Mouse (Mus musculus) limb, embryonic 11.5 days (tissue): ENCODE results near the gene Sirt1. TPM values are rescaled to one million over a fixed set of nuclear protein-coding genes. Genes with fewer than 3 reads are reported as not detected.

ENCODE experiments used
- ATAC-seq: fragments of 200-750 bp; cut with Nextera tagmentation; 2 replicates; pipeline ENCODE4 v1.8.0; 2017; ENCODE audit warnings: low read depth; ENCODE audit not compliant: insufficient number of reproducible peaks, low FRiP score, low TSS enrichment
- DNase-seq: peaks from one replicate; pipeline ENCODE4 v3.0.0-alpha.2; 2015; ENCODE audit warnings: low spot score
- H3K27ac ChIP-seq: fragments of 300-500 bp; sonication (generic); replicated peaks from 2 replicates; pipeline ENCODE4 v1.5.1; 2014; ENCODE audit warnings: low read depth, mild to moderate bottlenecking, low read length
- H3K27me3 ChIP-seq: fragments of 300-500 bp; sonication (generic); 2 replicates; pipeline ENCODE4 v1.6.1; 2014; ENCODE audit warnings: mild to moderate bottlenecking, low read length, mixed read lengths; ENCODE audit not compliant: control insufficient read depth, insufficient read depth
- H3K36me3 ChIP-seq: fragments of 300-500 bp; sonication (generic); 2 replicates; pipeline ENCODE4 v1.6.1; 2014; ENCODE audit warnings: mild to moderate bottlenecking, low read length, moderate library complexity, mixed read lengths; ENCODE audit not compliant: control insufficient read depth, insufficient read depth
- H3K4me1 ChIP-seq: fragments of 300-500 bp; sonication (generic); 2 replicates; pipeline ENCODE4 v1.6.1; 2014; ENCODE audit warnings: low read length, mixed read lengths; ENCODE audit not compliant: control insufficient read depth, insufficient read depth
- H3K4me2 ChIP-seq: fragments of 300-500 bp; sonication (generic); 2 replicates; pipeline ENCODE4 v1.6.1; 2014; ENCODE audit warnings: low read depth, mild to moderate bottlenecking, moderate library complexity; ENCODE audit not compliant: severe bottlenecking
- H3K4me3 ChIP-seq: fragments of 300-500 bp; sonication (generic); 2 replicates; pipeline ENCODE4 v1.5.1; 2014; ENCODE audit warnings: low read depth, low read length
- H3K9ac ChIP-seq: fragments of 300-500 bp; sonication (generic); 2 replicates; pipeline ENCODE4 v1.6.1; 2014; ENCODE audit warnings: mild to moderate bottlenecking, low read length
- H3K9me3 ChIP-seq: fragments of 300-500 bp; sonication (generic); 2 replicates; pipeline ENCODE4 v1.6.1; 2016; ENCODE audit warnings: low read length; ENCODE audit not compliant: control insufficient read depth
- WGBS: fragments of 180-500 bp; shearing (Covaris S2); extraction: QIAGEN DNeasy Blood & Tissue Kit; methylation state at CpG from one replicate; pipeline ENCODE4 v1.1.7; 2014; 5-methylcytosine and 5-hydroxymethylcytosine counted together
- polyA plus RNA-seq: library from polyadenylated mRNA; unstranded; fragments of >200 nt; fragmentation: Nextera tagmentation; extraction: Ambion mirVana; gene quantifications from 2 replicates; pipeline ENCODE4 v1.2.1, GENCODE M21; 2014

Gene Sirt1
- polyA plus RNA-seq, 1 experiment from 2014 or later, result 13.0 TPM

- Histone ChIP-seq H3K4me1 (no peaks in the 10 kb centered on the region; the same call in 1 of the 2 replicates), H3K9me3 (no peaks in the 10 kb centered on the region), H3K36me3 (no peaks in the 10 kb centered on the region), H3K27ac (no peak within 1 kb of the TSS), H3K4me3 (peak within 1 kb of the TSS; percentile 44), H3K4me2 (peak within 1 kb of the TSS; percentile 81), H3K27me3 (no peaks in the 10 kb centered on the region), H3K9ac (peak within 1 kb of the TSS; percentile 62)
- DNase-seq (peak; percentile 88), ATAC-seq (peak; percentile 91)
- WGBS, result under 1% methylated on average over 28 of the region's 28 CpGs
These were observed 1.1 kb upstream of the Sirt1 start, which contains the start of gene Dnajc12 for GRCm38 (mm10) chr10:63382372-63383279. Dnajc12 (plus strand) TSS chr10:63382443.

GRCm38 (mm10) chr10:63378948-63379680 lies 2.4 kb downstream of the Sirt1 start:
- WGBS, result 70% methylated on average over 6 of the region's 6 CpGs
- no peaks in the 10 kb centered on the region for H3K36me3 ChIP-seq
- no peak for ATAC-seq

GRCm38 (mm10) chr10:63377468-63377867 lies 4.0 kb downstream of the Sirt1 start:
- Histone ChIP-seq H3K4me1 (no peaks in the 10 kb centered on the region; the same call in 1 of the 2 replicates), H3K27ac (no peak overlapping the region), H3K36me3 (no peaks in the 10 kb centered on the region), H3K27me3 (no peaks in the 10 kb centered on the region), H3K9me3 (no peaks in the 10 kb centered on the region), H3K4me3 (no peak overlapping the region), H3K4me2 (no peak overlapping the region), H3K9ac (no peak overlapping the region)
- ATAC-seq (no peak), DNase-seq (peak; percentile 71)
- WGBS, result 21% methylated on average over 9 of the region's 9 CpGs

More at GRCm38 (mm10) chr10:63378948-63379680, 2.4 kb downstream of the Sirt1 start:
- H3K27ac ChIP-seq, result no peak overlapping the region
- no peaks in the 10 kb centered on the region; the same call in 1 of the 2 replicates for H3K4me1 ChIP-seq
- no peak overlapping the region for H3K4me3 ChIP-seq
- no peak overlapping the region for H3K4me2 ChIP-seq
- no peak overlapping the region for H3K9ac ChIP-seq
- no peaks in the 10 kb centered on the region for H3K27me3 ChIP-seq
- no peak for DNase-seq
- no peaks in the 10 kb centered on the region for H3K9me3 ChIP-seq

DNA sequence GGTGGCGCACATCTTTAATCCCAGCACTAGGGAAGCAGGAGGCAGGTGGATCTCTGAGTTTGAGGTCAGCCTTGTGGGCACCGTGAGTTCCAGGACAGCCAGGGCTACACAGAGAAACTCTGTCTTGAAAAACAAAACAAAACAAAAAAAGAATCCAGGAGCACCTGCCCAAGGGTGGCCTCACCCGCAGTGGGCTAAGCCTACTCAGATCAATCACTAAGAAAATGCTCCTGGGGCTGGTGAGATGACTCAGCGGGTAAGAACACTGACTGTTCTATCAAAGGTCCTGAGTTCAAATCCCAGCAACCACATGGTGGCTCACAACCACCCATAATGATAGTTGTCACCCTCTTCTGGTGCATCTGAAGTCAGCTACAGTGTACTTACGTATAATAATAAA lies 5.2 kb downstream of the Sirt1 start:
- Histone ChIP-seq H3K4me3 (no peak overlapping the region), H3K27ac (no peak overlapping the region), H3K9ac (no peak overlapping the region), H3K36me3 (no peaks in the 10 kb centered on the region), H3K27me3 (no peaks in the 10 kb centered on the region), H3K9me3 (no peaks in the 10 kb centered on the region), H3K4me1 (no peaks in the 10 kb centered on the region), H3K4me2 (no peak overlapping the region)
- DNase-seq, result no peak
- WGBS, result 89% methylated on average over 5 of the region's 5 CpGs
- no peak for ATAC-seq

- no peaks in the 10 kb centered on the region for H3K9me3 ChIP-seq
- no peak for ATAC-seq
- H3K27ac ChIP-seq, result no peak overlapping the region
- no peak overlapping the region for H3K4me3 ChIP-seq
- no peak for DNase-seq
- H3K4me2 ChIP-seq, result no peak overlapping the region
- H3K36me3 ChIP-seq, result no peaks in the 10 kb centered on the region
- H3K27me3 ChIP-seq, result no peaks in the 10 kb centered on the region
- WGBS, result 89% methylated on average over 3 of the region's 3 CpGs
- H3K9ac ChIP-seq, result no peak overlapping the region
- no peaks in the 10 kb centered on the region for H3K4me1 ChIP-seq
These were observed 13.5 kb downstream of the Sirt1 start for GRCm38 (mm10) chr10:63368041-63368440.

DNA sequence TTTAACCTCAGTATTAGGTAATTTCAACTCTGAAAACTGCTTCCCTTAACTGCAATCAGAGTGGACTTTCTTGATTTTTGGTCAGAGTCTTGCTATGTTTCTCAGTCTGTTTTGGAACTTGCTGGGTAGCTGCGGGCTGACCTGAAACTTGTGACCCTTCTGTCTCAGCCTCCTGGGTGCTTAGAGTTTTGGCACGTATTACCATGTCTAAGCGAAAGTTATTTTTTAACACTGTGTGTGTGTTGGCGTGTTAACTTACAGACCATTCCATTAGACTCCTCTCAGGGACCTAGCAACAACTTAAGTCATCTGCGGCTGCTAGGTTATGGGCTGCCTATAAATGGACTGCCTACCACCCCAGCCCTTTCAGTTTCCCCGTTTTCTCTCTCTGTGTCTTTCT lies 14.1 kb downstream of the Sirt1 start:
- Histone ChIP-seq H3K27ac (no peak overlapping the region), H3K4me1 (no peaks in the 10 kb centered on the region), H3K9ac (no peak overlapping the region), H3K4me2 (no peak overlapping the region), H3K9me3 (no peaks in the 10 kb centered on the region), H3K36me3 (no peaks in the 10 kb centered on the region), H3K27me3 (no peaks in the 10 kb centered on the region), H3K4me3 (no peak overlapping the region)
- ATAC-seq, result no peak
- DNase-seq, result no peak
- 85% methylated on average over 6 of the region's 6 CpGs for WGBS

DNA sequence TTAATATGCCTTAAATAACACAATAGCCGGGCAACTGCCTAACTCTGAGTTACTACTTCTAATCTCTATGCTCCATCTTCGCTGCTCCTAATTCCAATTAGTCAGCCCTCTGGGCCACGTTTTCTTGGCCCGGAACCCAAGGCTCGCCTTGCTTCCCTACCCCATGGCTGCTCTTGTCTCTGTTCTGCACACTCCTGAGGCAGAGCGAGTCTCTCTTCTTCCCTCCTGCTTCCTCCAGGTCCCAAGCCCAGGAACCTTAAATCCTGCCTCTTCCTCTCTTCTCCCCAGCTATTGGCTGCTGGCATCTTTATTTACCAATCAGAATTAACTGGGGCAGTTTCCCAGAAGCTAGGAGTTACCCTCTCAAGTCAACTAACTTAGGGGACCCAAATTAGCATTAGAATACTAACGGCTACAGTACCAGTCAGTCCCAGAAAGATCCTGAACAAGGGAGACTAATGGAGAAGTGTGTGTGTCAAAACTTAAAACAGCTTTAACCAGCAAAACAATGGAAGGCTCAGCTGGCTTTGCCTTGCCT lies 15.5 kb downstream of the Sirt1 start:
- Histone ChIP-seq H3K4me1 (no peaks in the 10 kb centered on the region), H3K36me3 (no peaks in the 10 kb centered on the region), H3K4me2 (no peak overlapping the region), H3K4me3 (no peak overlapping the region), H3K9ac (no peak overlapping the region), H3K27me3 (no peaks in the 10 kb centered on the region), H3K27ac (no peak overlapping the region), H3K9me3 (no peaks in the 10 kb centered on the region)
- WGBS, result 63% methylated on average over 7 of the region's 7 CpGs
- DNase-seq, result no peak
- ATAC-seq, result no peak

GRCm38 (mm10) chr10:63360502-63360901 lies 21.0 kb downstream of the Sirt1 start:
- H3K4me2 ChIP-seq, result no peak overlapping the region
- H3K9ac ChIP-seq, result no peak overlapping the region
- ATAC-seq (no peak), DNase-seq (no peak)
- H3K27ac ChIP-seq, result no peak overlapping the region
- no peaks in the 10 kb centered on the region for H3K4me1 ChIP-seq
- 61% methylated on average over 1 of the region's 1 CpGs for WGBS
- H3K36me3 ChIP-seq, result no peaks in the 10 kb centered on the region
- no peaks in the 10 kb centered on the region for H3K9me3 ChIP-seq
- H3K27me3 ChIP-seq, result no peaks in the 10 kb centered on the region
- H3K4me3 ChIP-seq, result no peak overlapping the region
